In the genomic region with DNA sequence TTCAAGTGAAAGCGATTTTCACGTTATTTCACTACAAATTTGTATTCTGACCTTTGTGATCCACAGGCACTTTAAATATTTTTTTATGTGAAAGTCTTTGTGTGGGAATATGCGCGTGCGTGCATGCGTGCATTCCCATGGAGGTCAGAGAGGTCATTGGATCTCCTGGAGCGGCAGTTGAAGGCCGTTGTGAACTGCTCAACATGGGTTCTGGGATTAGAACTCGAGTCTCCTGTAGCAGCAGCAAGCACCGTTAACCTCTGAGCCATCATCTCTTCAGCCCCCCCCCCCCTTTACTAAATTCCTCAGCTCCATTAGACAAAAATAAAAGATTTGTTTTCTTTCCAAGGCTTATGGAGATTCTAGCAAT, we compare ENCODE assay signal across 8 mouse cellular contexts. TPM values are rescaled to one million over a fixed set of nuclear protein-coding genes. Genes with fewer than 3 reads are reported as not detected.
DNase-seq lines count a peak whose midpoint lies in the region; ATAC-seq and TF ChIP-seq lines count a peak whose summit lies in the region.

No protein-coding gene starts in this region.

- 2% methylated on average over 10 of the region's 10 CpGs for WGBS in thymus, adult 2 months
- 18% methylated on average over 10 of the region's 10 CpGs for WGBS in liver, embryonic 13.5 days (ENCODE audit: insufficient replicate concordance)

- no peaks in the 10 kb centered on the region for H3K36me3 ChIP-seq in thymus, adult 2 months (ENCODE audit: control insufficient read depth, insufficient read depth, low read length)
- H3K36me3 ChIP-seq in liver, embryonic 13.5 days, result no peaks in the 10 kb centered on the region

- H3K27ac ChIP-seq in thymus, adult 2 months (ENCODE audit: control insufficient read depth, insufficient read depth, low read length), result no peak overlapping the region
- no peak overlapping the region for H3K27ac ChIP-seq in liver, embryonic 13.5 days

- peak overlapping the region; percentile 53 for H3K9ac ChIP-seq in liver, embryonic 13.5 days

- peak overlapping the region; percentile 38 for H3K4me3 ChIP-seq in thymus, adult 2 months (ENCODE audit: control insufficient read depth, insufficient read depth, low read length)
- H3K4me3 ChIP-seq in liver, embryonic 13.5 days (replicated peaks), result peak overlapping the region; percentile 77

- H3K4me2 ChIP-seq in liver, embryonic 13.5 days, result peak overlapping the region; percentile 64

- TF ChIP-seq POLR2A in thymus, adult 2 months (IDR thresholded peaks at IDR 0.05; ENCODE audit: control insufficient read depth, extremely low read depth, insufficient read depth, low read length, poor library complexity), result no peak

- H3K9me3 ChIP-seq in liver, embryonic 13.5 days (replicated peaks), result no peaks in the 10 kb centered on the region

- peak; percentile 59 for DNase-seq in embryo, embryonic 10 days (ENCODE audit: low spot score)
- no peak for DNase-seq in embryo, embryonic 10.5 days (ENCODE audit: low spot score)
- DNase-seq in thymus, adult 2 months, result no peak
- no peak for DNase-seq in thymus, postnatal 10 days (ENCODE audit: low spot score in 2 of 2)
- no peak for DNase-seq in liver, embryonic 13.5 days
- DNase-seq in urinary bladder, adult 2 months (ENCODE audit: low spot score), result no peak
- no peak for DNase-seq in cerebellum, adult 18-20 months
- no peak for DNase-seq in cerebellum, postnatal 36 days

- ATAC-seq in liver, embryonic 13.5 days (ENCODE audit: low read depth), result 0 out of 2 replicates have a peak, but pooled peaks have one; percentile 33

- no peaks in the 10 kb centered on the region for H3K27me3 ChIP-seq in thymus, adult 2 months (ENCODE audit: control insufficient read depth, insufficient read depth, low read length)
- no peaks in the 10 kb centered on the region for H3K27me3 ChIP-seq in liver, embryonic 13.5 days

- TF ChIP-seq CTCF in thymus, adult 2 months (IDR thresholded peaks at IDR 0.05; ENCODE audit: borderline replicate concordance, control insufficient read depth, extremely low read depth, insufficient read depth, low read length, poor library complexity), result no peak

- peaks cover 8% of the 10 kb centered on the region for H3K4me1 ChIP-seq in thymus, adult 2 months (replicated peaks; ENCODE audit: control insufficient read depth, insufficient read depth, low read length)
- peaks cover 24% of the 10 kb centered on the region for H3K4me1 ChIP-seq in liver, embryonic 13.5 days (replicated peaks)

RNA-seq across cellular contexts. Expression of a gene that starts 0.4 kb away (rescaled TPM):
- 7.8 and 8.2 TPM in 2 replicates for polyA plus RNA-seq in thymus, adult 2 months (2012; rRNA removed)
- polyA plus RNA-seq in liver, embryonic 13.5 days (2015; fragmentation: Nextera tagmentation; extraction: Ambion mirVana), result 4.8 and 6.5 TPM in 2 replicates
- 5.5 and 6.1 TPM in 2 replicates for polyA plus RNA-seq in urinary bladder, adult 2 months (2012; rRNA removed)

RNA-seq across cellular contexts. Expression of a gene that starts 3.2 kb away (rescaled TPM):
- polyA plus RNA-seq in thymus, adult 2 months (2012; rRNA removed), result not detected in 2 replicates
- not detected in 2 replicates for polyA plus RNA-seq in liver, embryonic 13.5 days (2015; fragmentation: Nextera tagmentation; extraction: Ambion mirVana)
- not detected in 2 replicates for polyA plus RNA-seq in urinary bladder, adult 2 months (2012; rRNA removed)

RNA-seq across cellular contexts. Expression of a gene that starts 30.1 kb away (rescaled TPM):
- polyA plus RNA-seq in thymus, adult 2 months (2012; rRNA removed), result 0.19 and 0.31 TPM in 2 replicates
- 1.8 and 1.9 TPM in 2 replicates for polyA plus RNA-seq in liver, embryonic 13.5 days (2015; fragmentation: Nextera tagmentation; extraction: Ambion mirVana)
- not detected in 2 replicates for polyA plus RNA-seq in urinary bladder, adult 2 months (2012; rRNA removed)
